Mouse (Mus musculus) ES-Bruce4 (cell line): ENCODE data around the gene Hook2.
A peak's percentile ranks its signal among the peaks of the same experiment; 100 is the strongest.

ENCODE experiments used
- CTCF ChIP-seq: IDR thresholded peaks from one replicate; pipeline ENCODE4 v1.8.1; 2011; ENCODE audit warnings: low read depth, low read length
- POLR2A ChIP-seq: IDR thresholded peaks from one replicate; pipeline ENCODE4 v1.8.1; 2011; ENCODE audit warnings: low read length; ENCODE audit not compliant: insufficient read depth

DNA sequence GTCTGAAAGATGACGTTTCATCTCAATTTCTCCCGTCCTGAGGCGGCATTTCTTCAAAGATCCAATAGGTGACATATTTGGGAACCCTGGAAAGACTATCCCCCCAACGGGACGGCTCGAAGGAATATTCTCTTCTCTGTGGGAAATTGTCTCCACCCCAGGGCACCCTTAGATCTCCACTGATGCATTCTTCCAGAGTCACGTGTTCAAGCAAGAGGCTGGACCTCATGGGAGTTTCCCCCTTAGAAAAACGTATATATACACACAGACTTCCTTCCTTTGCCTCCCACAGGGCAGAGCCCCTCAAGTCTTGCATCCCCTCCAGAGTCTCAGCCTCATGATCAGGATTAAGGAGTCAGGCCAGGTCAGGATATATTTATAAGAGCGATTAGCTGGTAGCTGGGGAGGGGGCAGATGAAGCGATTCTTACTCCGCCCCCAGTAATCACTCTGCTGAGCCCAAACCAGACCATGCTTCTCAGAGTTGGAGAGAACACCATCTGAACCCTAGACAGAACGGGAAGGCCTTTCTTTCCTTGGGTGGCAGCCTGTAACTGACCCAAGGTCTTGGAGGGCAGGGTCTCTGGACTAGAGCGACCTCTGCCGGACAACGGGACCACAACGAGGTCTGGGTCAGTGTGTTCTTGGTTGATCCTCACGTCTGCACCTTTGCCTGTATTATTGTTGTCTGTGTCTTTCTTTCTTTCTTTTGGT is 43.7 kb upstream of the Hook2 start, which contains the start of gene Rtbdn:
- TF ChIP-seq CTCF (peak; percentile 68), POLR2A (no peak)
